Mouse (Mus musculus): ENCODE measurements around the gene Lif.

The Lif gene

GRCm38 (mm10) chr11:4299735-4300474 is 42.5 kb downstream of the Lif start:
- DNase-seq: no peak

- DNase-seq: no peak
These were observed 43.3 kb downstream of the Lif start for GRCm38 (mm10) chr11:4300683-4301082.

- no peak for DNase-seq
These were observed 45.1 kb downstream of the Lif start for GRCm38 (mm10) chr11:4302363-4302913.

- DNase-seq: no peak
These were observed 45.7 kb downstream of the Lif start for GRCm38 (mm10) chr11:4303033-4303432.

GRCm38 (mm10) chr11:4304203-4304602 is 46.8 kb downstream of the Lif start:
- DNase-seq: no peak

- no peak for DNase-seq
These were observed 47.7 kb downstream of the Lif start for GRCm38 (mm10) chr11:4305090-4305489.

- DNase-seq: no peak
These were observed 48.7 kb downstream of the Lif start for GRCm38 (mm10) chr11:4306086-4306485.

- no peak for DNase-seq
These were observed 50.7 kb downstream of the Lif start for GRCm38 (mm10) chr11:4308060-4308513.

GRCm38 (mm10) chr11:4308514-4309450 is 51.4 kb downstream of the Lif start:
- no peak for DNase-seq

- no peak for DNase-seq
These were observed 52.3 kb downstream of the Lif start for GRCm38 (mm10) chr11:4309613-4310012.

- DNase-seq: no peak
These were observed 53.0 kb downstream of the Lif start for GRCm38 (mm10) chr11:4310324-4310723.

GRCm38 (mm10) chr11:4312180-4312579 is 54.8 kb downstream of the Lif start:
- DNase-seq: no peak

- no peak for DNase-seq
These were observed 59.9 kb downstream of the Lif start for GRCm38 (mm10) chr11:4317287-4317686.

- DNase-seq: no peak
These were observed 60.7 kb downstream of the Lif start for GRCm38 (mm10) chr11:4318011-4318410.

- DNase-seq: no peak
These were observed 62.0 kb downstream of the Lif start for GRCm38 (mm10) chr11:4319212-4319955.

GRCm38 (mm10) chr11:4320876-4321275 is 63.5 kb downstream of the Lif start:
- DNase-seq: no peak
